Mouse (Mus musculus) CH12.LX (cell line): Measurements from ENCODE around the gene Gimap7.

ENCODE experiments used
- CTCF ChIP-seq, 2 experiments: IDR thresholded peaks in 1 of 2; conservative IDR thresholded peaks in 1 of 2; 2 replicates each; pipeline ENCODE4 v1.5.1; 2011 to 2012; ENCODE audit warnings: low read depth in 2 of 2, low read length in 2 of 2, improper control_type of control experiment in 1 of 2, inconsistent platforms in 1 of 2, mild to moderate bottlenecking in 1 of 2, moderate library complexity in 1 of 2
- POLR2A ChIP-seq: IDR thresholded peaks from 2 replicates; pipeline ENCODE4 v1.6.1; 2011; ENCODE audit warnings: low read depth, mild to moderate bottlenecking, improper control_type of control experiment, low read length
- USF1 ChIP-seq: IDR thresholded peaks from 2 replicates; pipeline ENCODE4 v1.6.1; 2014; ENCODE audit warnings: low read depth, mild to moderate bottlenecking, inconsistent platforms, low read length, improper control_type of control experiment
- ZMIZ1 ChIP-seq: IDR thresholded peaks from 2 replicates; pipeline ENCODE4 v1.6.1; 2012; ENCODE audit warnings: low read depth, mild to moderate bottlenecking, inconsistent platforms, low read length, improper control_type of control experiment

- peak; percentile 41 for TF ChIP-seq POLR2A
- no peak for TF ChIP-seq CTCF (conservative IDR thresholded peaks at IDR 0.05 in 1 of 2, IDR thresholded peaks at IDR 0.05 in 1 of 2; ENCODE audit: low read depth in 2 of 2, low read length in 2 of 2)
- no peak for TF ChIP-seq ZMIZ1
- TF ChIP-seq USF1, result peak; percentile 56
Observed at GRCm38 (mm10) chr6:48698066-48698856, 20.2 kb upstream of the Gimap7 start.
